Mouse (Mus musculus) limb, embryonic 10.5 days (tissue): Measurements from ENCODE around the gene Ctdsp2. TPM values are rescaled to one million over a fixed set of nuclear protein-coding genes. Genes with fewer than 3 reads are reported as not detected.

ENCODE experiments used
- DNase-seq: peaks from one replicate; pipeline ENCODE4 v3.0.0-alpha.2; 2017; ENCODE audit warnings: low spot score
- H3K27ac ChIP-seq: fragments of 300-500 bp; sonication (generic); 2 replicates; pipeline ENCODE4 v1.5.1; 2016; ENCODE audit warnings: mild to moderate bottlenecking
- H3K27me3 ChIP-seq: fragments of 300-500 bp; sonication (generic); 2 replicates; pipeline ENCODE4 v1.6.1; 2016; ENCODE audit warnings: low read depth, mild to moderate bottlenecking; ENCODE audit not compliant: poor library complexity, severe bottlenecking
- H3K36me3 ChIP-seq: fragments of 300-500 bp; sonication (generic); 2 replicates; pipeline ENCODE4 v1.6.1; 2016; ENCODE audit warnings: mild to moderate bottlenecking, moderate library complexity
- H3K4me1 ChIP-seq: fragments of 300-500 bp; sonication (generic); 2 replicates; pipeline ENCODE4 v1.6.1; 2016
- H3K4me3 ChIP-seq: fragments of 300-500 bp; sonication (generic); 2 replicates; pipeline ENCODE4 v1.5.1; 2016; ENCODE audit warnings: mild to moderate bottlenecking, moderate library complexity
- H3K9me3 ChIP-seq: fragments of 300-500 bp; sonication (generic); replicated peaks from 2 replicates; pipeline ENCODE4 v1.6.1; 2016; ENCODE audit warnings: mild to moderate bottlenecking
- WGBS: fragments of 180-500 bp; shearing (Covaris S2); methylation state at CpG from one replicate; pipeline ENCODE4 v1.1.7; 2016; 5-methylcytosine and 5-hydroxymethylcytosine counted together
- polyA plus RNA-seq: library from polyadenylated mRNA; unstranded; fragments of >200 nt; fragmentation: Nextera tagmentation; extraction: Ambion mirVana; gene quantifications from 2 replicates; pipeline ENCODE4 v1.2.1, GENCODE M21; 2016

Ctdsp2 gene
- polyA plus RNA-seq, 1 experiment from 2014 or later = 59.0 TPM

DNA sequence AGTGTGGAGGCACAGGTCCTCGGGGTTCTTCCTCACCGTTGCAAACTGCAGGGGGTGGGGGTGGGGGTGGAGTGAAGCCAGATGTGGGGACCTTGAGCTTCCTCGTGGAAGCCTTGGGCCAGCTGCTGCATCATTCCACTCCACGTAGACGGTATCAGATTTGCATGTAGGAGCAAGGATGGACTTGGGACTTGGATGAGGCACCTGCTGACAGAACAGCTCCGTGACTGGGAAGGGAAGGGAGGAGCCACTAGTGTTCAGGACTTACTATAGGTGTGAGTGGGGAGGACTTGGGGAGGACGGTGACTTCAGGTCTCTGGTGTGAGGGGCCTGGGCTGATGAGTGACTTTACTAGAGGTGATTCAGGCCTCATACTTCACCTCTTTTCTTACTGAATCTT lies 5.5 kb upstream of the Ctdsp2 start:
- Histone ChIP-seq H3K27me3 (no peaks in the 10 kb centered on the region), H3K27ac (peak overlapping the region; percentile 83), H3K4me3 (no peak overlapping the region; the same call in 1 of the 2 replicates), H3K36me3 (no peaks in the 10 kb centered on the region), H3K9me3 (no peaks in the 10 kb centered on the region), H3K4me1 (peaks cover 37% of the 10 kb centered on the region)
- WGBS = 26% methylated on average over 7 of the region's 7 CpGs
- DNase-seq = no peak

DNA sequence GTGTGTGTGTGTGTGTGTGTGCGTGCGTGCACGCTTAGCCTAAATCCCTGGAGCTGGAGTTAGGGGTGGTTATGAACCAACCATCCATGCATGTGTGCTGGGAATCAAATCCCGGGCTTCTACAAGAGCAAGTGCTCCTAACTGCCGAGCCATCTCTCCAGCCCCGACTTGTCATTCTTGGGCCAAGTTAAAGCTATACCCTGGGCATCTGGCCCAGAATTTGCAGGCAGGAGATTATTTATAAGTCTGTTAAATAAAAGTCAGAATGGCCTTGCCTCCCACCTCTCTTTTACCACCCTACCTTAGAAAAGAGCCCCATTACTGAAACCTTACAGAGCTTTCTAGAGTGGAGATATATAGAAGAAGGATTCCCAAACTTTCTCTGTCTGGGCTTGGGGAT lies 2.8 kb upstream of the Ctdsp2 start:
- Histone ChIP-seq H3K4me1 (peaks cover 47% of the 10 kb centered on the region), H3K4me3 (no peak overlapping the region), H3K9me3 (no peaks in the 10 kb centered on the region), H3K36me3 (no peaks in the 10 kb centered on the region), H3K27me3 (no peaks in the 10 kb centered on the region), H3K27ac (no peak overlapping the region)
- no peak for DNase-seq
- 87% methylated on average over 6 of the region's 6 CpGs for WGBS

DNA sequence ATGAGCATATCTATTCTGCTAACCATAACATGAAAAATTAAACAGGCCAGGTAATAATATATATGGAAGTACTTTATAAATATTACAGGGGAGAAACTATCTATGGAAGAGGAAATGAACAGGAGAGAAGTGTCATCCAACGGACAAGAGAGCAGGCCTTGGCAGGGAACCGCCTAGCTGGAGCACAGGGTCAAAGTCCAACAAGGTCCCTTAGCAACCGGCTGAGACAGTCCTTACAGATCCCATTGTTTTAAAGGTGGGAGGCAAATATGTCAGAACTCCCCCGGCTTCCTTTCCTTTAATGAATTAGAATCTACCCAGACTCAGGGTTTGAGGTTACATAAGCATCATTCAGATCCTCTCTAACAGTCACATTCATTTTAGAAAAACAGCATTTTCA lies 1.4 kb upstream of the Ctdsp2 start:
- WGBS = 77% methylated on average over 4 of the region's 4 CpGs
- no peaks in the 10 kb centered on the region for H3K9me3 ChIP-seq
- H3K27ac ChIP-seq = no peak overlapping the region
- no peaks in the 10 kb centered on the region for H3K36me3 ChIP-seq
- no peak for DNase-seq
- no peaks in the 10 kb centered on the region for H3K27me3 ChIP-seq
- H3K4me1 ChIP-seq = peaks cover 47% of the 10 kb centered on the region
- H3K4me3 ChIP-seq = no peak overlapping the region

DNA sequence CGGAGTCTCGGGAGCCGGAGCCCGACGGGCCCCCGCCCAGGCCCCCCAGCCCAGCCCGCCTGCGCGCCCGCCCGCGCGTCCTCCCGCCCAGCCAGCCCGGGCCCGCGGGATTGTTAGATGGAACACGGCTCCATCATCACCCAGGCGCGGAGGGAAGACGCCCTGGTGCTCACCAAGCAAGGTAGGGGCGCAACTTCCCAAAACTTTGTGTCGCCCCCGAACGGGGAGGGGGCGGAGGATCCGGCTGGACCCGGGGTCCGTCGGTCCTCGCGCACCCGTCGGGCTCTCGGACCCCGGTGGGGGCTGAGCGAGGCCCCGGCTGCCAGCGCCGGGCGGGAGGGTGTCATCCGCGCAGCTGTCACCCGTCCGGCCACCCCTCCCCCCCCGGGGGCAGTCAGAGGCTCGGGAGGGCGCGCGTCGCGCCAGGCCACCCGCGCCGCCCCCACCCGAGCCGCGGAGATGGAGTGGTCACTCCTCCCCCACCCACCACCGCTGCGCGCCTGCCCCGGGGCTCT lies 661 bp downstream of the Ctdsp2 start:
- Histone ChIP-seq H3K27ac (peak overlapping the region; percentile 96), H3K4me3 (peak overlapping the region; percentile 98), H3K9me3 (no peaks in the 10 kb centered on the region), H3K27me3 (no peaks in the 10 kb centered on the region), H3K4me1 (peaks cover 53% of the 10 kb centered on the region), H3K36me3 (peaks cover 17% of the 10 kb centered on the region)
- no peak for DNase-seq
- WGBS = under 1% methylated on average over 56 of the region's 62 CpGs

DNA sequence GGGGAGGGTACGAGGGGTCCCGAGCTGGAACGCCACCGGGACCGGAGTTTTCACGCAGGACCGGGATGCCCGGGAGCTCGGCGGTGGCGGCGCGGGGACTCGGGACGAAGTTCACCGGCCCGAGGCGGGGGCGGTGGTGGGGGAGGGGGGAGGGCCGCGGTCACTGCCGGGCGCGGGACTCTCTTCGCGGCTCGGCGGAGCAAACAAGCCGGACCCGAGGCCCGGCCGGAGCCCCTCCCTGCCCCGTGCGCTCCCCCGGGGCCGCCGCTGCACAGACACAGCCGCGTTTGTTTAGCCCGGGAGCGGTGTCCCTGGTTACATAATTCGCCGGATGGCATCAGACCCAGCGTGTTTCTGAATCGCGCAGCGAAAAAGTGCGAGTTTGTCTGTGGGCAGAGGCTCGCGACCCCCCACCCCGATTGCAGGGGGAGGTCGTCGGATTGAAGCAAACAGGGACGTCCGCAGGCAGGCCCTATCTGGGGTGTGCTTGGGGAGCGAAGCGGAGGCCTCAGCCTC lies 1.2 kb downstream of the Ctdsp2 start:
- H3K4me3 ChIP-seq = peak overlapping the region; percentile 98
- no peaks in the 10 kb centered on the region for H3K27me3 ChIP-seq
- peaks cover 22% of the 10 kb centered on the region for H3K36me3 ChIP-seq
- peaks cover 58% of the 10 kb centered on the region for H3K4me1 ChIP-seq
- H3K27ac ChIP-seq = peak overlapping the region; percentile 96
- under 1% methylated on average over 50 of the region's 57 CpGs for WGBS
- H3K9me3 ChIP-seq = no peaks in the 10 kb centered on the region
- peak; percentile 72 for DNase-seq

DNA sequence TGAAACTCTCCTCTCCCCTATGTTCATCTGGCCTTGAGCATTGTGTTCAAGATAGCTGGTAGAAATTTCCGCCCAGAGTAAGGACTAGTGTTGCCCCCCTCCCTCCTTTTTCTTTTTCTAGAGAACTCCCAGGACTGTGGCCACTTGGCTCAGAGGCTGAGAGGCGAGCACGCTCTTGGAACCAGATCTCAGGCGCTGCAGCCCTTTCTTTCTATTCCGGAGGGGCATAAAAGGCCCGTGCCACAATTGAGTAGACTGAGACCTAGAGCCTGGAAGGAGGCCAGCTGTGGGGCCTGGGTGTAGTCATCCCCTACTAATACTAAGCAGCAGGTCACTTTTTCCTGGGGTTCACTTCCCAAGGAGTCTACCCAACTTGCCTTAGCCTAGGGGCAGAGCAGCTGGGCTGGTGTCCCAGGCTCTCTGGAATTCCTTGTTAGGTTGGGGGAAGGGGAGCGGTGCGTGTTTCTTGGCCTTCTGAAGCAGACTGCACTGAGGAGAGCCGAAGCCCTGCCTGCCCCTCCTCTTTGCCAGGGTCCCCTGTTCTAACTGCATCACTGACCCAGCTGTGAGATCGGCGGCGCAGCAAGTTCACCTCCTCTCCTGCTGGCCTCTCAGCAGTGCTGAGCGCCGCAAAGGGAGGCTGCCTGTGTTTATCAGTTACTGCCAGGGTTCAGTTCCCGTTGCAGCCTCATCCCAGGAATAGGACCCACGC lies 1.9 kb downstream of the Ctdsp2 start:
- no peaks in the 10 kb centered on the region for H3K27me3 ChIP-seq
- peak overlapping the region; percentile 96 for H3K27ac ChIP-seq
- DNase-seq = peak; percentile 60
- H3K36me3 ChIP-seq = peaks cover 27% of the 10 kb centered on the region
- H3K9me3 ChIP-seq = no peaks in the 10 kb centered on the region
- 1% methylated on average over 16 of the region's 16 CpGs for WGBS
- H3K4me3 ChIP-seq = peak overlapping the region; percentile 98
- peaks cover 62% of the 10 kb centered on the region for H3K4me1 ChIP-seq

DNA sequence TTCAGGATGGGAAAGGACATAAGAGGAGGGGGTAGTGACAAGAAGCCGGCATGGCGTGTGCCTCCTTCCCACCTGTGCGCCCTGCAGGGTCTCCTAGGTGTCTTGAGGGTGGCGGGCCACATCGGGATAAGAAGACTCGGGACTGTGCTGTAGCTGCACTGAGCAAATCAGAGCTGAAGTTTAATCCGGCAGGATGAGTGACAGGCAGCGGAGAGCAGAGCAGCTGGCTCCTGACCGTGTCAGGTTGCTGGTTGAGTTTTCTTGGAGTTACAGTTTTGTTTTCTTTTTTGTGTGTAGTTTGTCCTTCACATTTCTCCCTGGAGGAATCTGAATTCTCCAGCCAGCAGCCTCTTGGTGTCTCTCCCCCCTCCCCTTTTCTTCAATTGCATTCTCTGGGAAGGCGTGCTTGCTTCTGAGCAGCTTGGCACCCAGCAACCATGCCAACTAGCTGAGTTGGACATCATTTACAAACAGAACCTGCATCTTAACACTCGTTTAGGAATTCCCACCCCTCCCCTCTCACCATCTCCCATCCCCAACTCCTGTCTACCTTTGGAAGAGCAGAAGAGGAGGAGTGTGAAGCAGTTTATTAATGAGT lies 2.5 kb downstream of the Ctdsp2 start:
- peaks cover 67% of the 10 kb centered on the region for H3K4me1 ChIP-seq
- peak overlapping the region; percentile 98 for H3K4me3 ChIP-seq
- H3K27me3 ChIP-seq = no peaks in the 10 kb centered on the region
- no peaks in the 10 kb centered on the region for H3K9me3 ChIP-seq
- H3K27ac ChIP-seq = peak overlapping the region; percentile 96
- peaks cover 31% of the 10 kb centered on the region for H3K36me3 ChIP-seq
- 19% methylated on average over 11 of the region's 11 CpGs for WGBS
- no peak for DNase-seq

DNA sequence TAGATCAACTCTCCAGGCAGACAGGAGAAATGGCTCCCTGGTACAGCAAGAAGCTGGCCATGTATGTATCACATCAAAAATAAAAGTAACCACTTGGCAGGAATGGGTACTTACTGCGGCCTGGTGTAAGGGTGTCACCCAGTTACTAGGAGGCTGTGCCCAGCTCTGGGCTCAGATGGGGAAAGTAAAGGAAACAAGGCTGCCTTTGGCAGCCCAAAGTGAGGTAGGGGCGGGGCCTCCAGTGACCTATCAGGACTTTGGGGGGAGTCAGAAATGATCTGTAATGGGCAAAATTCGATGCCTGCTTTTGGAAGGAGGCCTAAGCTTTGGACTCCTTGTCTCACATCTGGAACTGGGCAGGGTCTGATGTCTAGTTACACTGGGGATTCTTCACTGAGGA lies 3.2 kb downstream of the Ctdsp2 start:
- Histone ChIP-seq H3K4me3 (0 out of 2 replicates have a peak overlapping the region, but pooled peaks have one; percentile 30), H3K9me3 (no peaks in the 10 kb centered on the region), H3K27me3 (no peaks in the 10 kb centered on the region), H3K4me1 (peaks cover 74% of the 10 kb centered on the region), H3K27ac (no peak overlapping the region), H3K36me3 (peaks cover 38% of the 10 kb centered on the region)
- DNase-seq = no peak
- 64% methylated on average over 3 of the region's 3 CpGs for WGBS

DNA sequence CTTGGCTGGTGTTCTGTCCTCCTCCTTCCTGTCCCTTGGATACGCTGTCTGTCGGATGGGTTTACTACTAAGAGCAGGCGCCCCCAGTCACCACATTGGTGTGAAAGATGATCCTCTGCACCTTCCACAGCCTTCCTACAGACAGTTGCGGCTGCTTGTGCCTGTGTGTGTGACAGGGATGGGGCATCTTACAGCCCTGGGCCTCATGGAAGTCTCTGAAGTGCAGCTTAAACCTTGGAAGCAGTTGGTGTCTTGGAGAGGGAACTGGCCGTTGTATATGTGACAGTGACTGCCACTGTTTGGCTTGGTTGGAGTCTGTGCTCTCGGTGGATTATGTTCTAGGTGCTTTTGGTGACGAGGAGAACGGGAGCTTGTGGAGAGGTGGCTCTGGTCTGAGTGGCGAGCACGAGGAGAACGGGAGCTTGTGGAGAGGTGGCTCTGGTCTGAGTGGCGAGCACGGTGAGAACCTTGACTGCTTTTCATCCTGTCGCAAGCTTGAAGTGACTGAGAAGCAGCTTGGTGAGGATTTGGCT lies 4.7 kb downstream of the Ctdsp2 start:
- H3K27ac ChIP-seq = no peak overlapping the region
- no peak overlapping the region for H3K4me3 ChIP-seq
- peaks cover 43% of the 10 kb centered on the region for H3K36me3 ChIP-seq
- H3K4me1 ChIP-seq = peaks cover 80% of the 10 kb centered on the region
- no peaks in the 10 kb centered on the region for H3K27me3 ChIP-seq
- DNase-seq = no peak
- 45% methylated on average over 14 of the region's 14 CpGs for WGBS
- H3K9me3 ChIP-seq = no peaks in the 10 kb centered on the region

DNA sequence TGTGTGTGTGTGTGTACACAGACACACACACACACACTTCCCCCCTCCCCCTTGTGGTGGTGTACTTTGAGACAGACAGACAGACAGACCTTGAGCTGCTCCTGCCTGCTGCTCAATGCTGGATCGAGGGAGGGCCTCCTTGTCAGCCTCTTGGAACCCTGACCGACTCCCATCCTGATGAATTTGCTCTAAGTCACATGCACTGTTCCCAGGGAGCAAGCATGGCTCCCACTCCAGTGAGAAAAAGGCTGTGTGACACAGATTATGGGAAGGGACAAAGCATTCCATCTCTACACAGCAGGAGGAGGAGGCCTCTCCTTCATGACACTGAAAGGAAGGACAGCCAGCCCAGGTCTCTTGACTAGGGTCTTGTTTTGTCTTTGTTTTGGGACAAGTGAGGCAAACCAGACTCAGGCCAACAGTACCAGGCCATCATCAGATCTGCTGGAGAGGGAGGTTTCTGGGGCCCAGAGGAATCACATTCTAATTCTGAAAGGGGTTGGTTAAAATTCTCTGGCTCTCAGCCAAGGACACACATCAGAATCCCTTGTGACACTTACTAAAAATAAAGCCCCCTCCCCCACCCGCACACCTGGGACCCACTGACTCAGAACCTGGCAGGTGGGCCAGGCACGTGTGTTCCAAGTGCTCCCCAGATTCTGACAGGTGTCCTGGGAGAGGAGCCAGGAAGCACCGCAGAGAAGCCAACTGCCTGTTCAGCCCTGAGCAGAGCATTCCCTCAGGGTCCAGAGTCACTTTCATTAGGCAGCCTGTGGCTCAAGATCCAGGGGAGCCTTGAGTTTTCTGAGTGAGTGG lies 5.9 kb downstream of the Ctdsp2 start:
- Histone ChIP-seq H3K4me1 (peaks cover 83% of the 10 kb centered on the region), H3K27me3 (no peaks in the 10 kb centered on the region), H3K9me3 (no peaks in the 10 kb centered on the region), H3K27ac (no peak overlapping the region), H3K36me3 (peaks cover 46% of the 10 kb centered on the region), H3K4me3 (no peak overlapping the region)
- DNase-seq = no peak
- 83% methylated on average over 5 of the region's 5 CpGs for WGBS

DNA sequence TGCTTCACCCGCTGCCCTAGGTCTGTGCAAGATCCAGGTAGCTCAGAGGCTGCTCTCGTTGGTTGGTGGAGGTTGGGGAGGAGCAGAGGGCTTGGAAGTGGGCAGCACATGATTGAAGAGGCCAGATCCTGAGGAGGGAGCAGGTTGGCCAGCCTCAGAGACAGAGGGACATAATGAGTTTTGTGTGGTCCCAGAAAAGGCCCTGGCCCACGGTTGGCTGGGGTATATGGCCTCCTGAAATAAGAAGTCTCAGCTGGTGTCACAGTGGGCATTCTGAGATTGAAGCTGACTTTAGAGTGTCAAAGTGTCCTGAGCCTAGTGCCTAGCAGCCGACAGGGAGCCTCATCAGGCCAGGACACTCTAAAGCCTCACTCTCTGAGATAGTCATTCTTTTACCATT lies 6.6 kb downstream of the Ctdsp2 start:
- WGBS = 85% methylated on average over 4 of the region's 4 CpGs
- Histone ChIP-seq H3K36me3 (peaks cover 46% of the 10 kb centered on the region), H3K4me1 (peaks cover 85% of the 10 kb centered on the region), H3K4me3 (no peak overlapping the region), H3K27me3 (no peaks in the 10 kb centered on the region), H3K9me3 (no peaks in the 10 kb centered on the region), H3K27ac (no peak overlapping the region)
- no peak for DNase-seq

DNA sequence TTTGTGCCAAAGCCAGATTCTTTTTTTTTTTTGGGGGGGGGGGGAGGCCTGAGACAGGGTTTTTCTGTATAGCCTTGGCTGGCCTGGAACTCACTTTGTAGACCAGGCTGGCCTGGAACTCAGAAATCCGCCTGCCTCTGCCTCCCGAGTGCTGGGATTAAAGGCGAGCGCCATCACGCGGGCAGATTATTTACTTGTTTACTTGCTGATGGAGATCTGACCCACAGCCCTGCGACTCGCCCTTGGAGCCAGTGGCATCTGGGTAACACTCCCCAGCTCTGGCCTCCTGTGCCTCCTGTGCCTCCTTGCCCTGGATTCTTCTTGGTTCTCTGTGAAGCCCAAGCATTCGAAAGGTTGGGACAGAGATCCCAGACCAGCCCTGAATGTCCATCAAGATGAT lies 7.1 kb downstream of the Ctdsp2 start:
- H3K27me3 ChIP-seq = no peaks in the 10 kb centered on the region
- DNase-seq = no peak
- H3K4me3 ChIP-seq = no peak overlapping the region
- H3K27ac ChIP-seq = no peak overlapping the region
- H3K9me3 ChIP-seq = no peaks in the 10 kb centered on the region
- H3K4me1 ChIP-seq = peaks cover 85% of the 10 kb centered on the region
- H3K36me3 ChIP-seq = peaks cover 46% of the 10 kb centered on the region
- 91% methylated on average over 9 of the region's 9 CpGs for WGBS
